Mouse (Mus musculus) MEL (cell line): ENCODE results near the gene Hes3. TPM values are rescaled to one million over a fixed set of nuclear protein-coding genes. Genes with fewer than 3 reads are reported as not detected.

ENCODE experiments used
- DNase-seq: peaks from one replicate; pipeline ENCODE4 v3.0.0; 2011; ENCODE audit warnings: low read depth, low spot score
- H3K27ac ChIP-seq: 2 replicates; pipeline ENCODE4 v1.5.1; 2012; ENCODE audit warnings: low read depth, mild to moderate bottlenecking, control low read depth, low read length, moderate library complexity; ENCODE audit not compliant: control insufficient read depth
- H3K27me3 ChIP-seq, 2 experiments: fragments of 150-350 bp in 1 of 2; sonication (generic) in 1 of 2; 2 replicates each; pipeline ENCODE4 v1.6.1; 2012; ENCODE audit warnings: low read length in 2 of 2, mild to moderate bottlenecking in 2 of 2, improper control_type of control experiment in 1 of 2, moderate library complexity in 1 of 2; ENCODE audit not compliant: insufficient read depth in 2 of 2, control insufficient read depth in 1 of 2
- H3K36me3 ChIP-seq, 2 experiments: 2 replicates each; pipeline ENCODE4 v1.6.1; 2012 to 2014; ENCODE audit warnings: low read length in 2 of 2, improper control_type of control experiment in 1 of 2, inconsistent platforms in 1 of 2, mild to moderate bottlenecking in 1 of 2; ENCODE audit not compliant: insufficient read depth in 2 of 2, control insufficient read depth in 1 of 2
- H3K4me1 ChIP-seq, 2 experiments: fragments of 150-350 bp in 1 of 2; sonication (generic) in 1 of 2; 2 replicates each; pipeline ENCODE4 v1.6.1; 2012; ENCODE audit warnings: low read length in 2 of 2, improper control_type of control experiment in 1 of 2, mild to moderate bottlenecking in 1 of 2; ENCODE audit not compliant: insufficient read depth in 2 of 2, control insufficient read depth in 1 of 2
- H3K4me3 ChIP-seq, 2 experiments: fragments of 150-350 bp in 1 of 2; sonication (generic) in 1 of 2; 2 replicates each; pipeline ENCODE4 v1.5.1; 2012; ENCODE audit warnings: low read depth in 2 of 2, low read length in 2 of 2, mild to moderate bottlenecking in 2 of 2, moderate library complexity in 2 of 2, control low read depth in 1 of 2, improper control_type of control experiment in 1 of 2; ENCODE audit not compliant: control insufficient read depth in 1 of 2, insufficient read depth in 1 of 2
- H3K79me2 ChIP-seq: 2 replicates; pipeline ENCODE4 v1.6.1; 2012; ENCODE audit warnings: mild to moderate bottlenecking, low read length, moderate library complexity; ENCODE audit not compliant: control insufficient read depth, poor library complexity, insufficient read depth
- H3K9ac ChIP-seq: 2 replicates; pipeline ENCODE4 v1.6.1; 2012; ENCODE audit warnings: low read depth, mild to moderate bottlenecking, control low read depth, low read length, moderate library complexity; ENCODE audit not compliant: control insufficient read depth, poor library complexity, severe bottlenecking
- H3K9me3 ChIP-seq: fragments of 150-350 bp; sonication (generic); replicated peaks from 2 replicates; pipeline ENCODE4 v1.6.1; 2012; ENCODE audit warnings: mild to moderate bottlenecking, low read length, improper control_type of control experiment, moderate library complexity; ENCODE audit not compliant: insufficient read depth
- BHLHE40 ChIP-seq: IDR thresholded peaks from 2 replicates; pipeline ENCODE4 v1.6.1; 2012; ENCODE audit warnings: low read depth, mild to moderate bottlenecking, inconsistent platforms, low read length, improper control_type of control experiment, borderline replicate concordance
- CHD1 ChIP-seq: IDR thresholded peaks from 2 replicates; pipeline ENCODE4 v1.6.1; 2012; ENCODE audit warnings: low read depth, mild to moderate bottlenecking, inconsistent platforms, low read length, improper control_type of control experiment
- CHD2 ChIP-seq: IDR thresholded peaks from 2 replicates; pipeline ENCODE4 v1.6.1; 2011; ENCODE audit warnings: low read length, improper control_type of control experiment
- CTCF ChIP-seq, 3 experiments: IDR thresholded peaks in 2 of 3; conservative IDR thresholded peaks in 1 of 3; 2 replicates each; pipeline ENCODE4 v1.5.1; 2011 to 2012; ENCODE audit warnings: low read length in 3 of 3, low read depth in 2 of 3, mild to moderate bottlenecking in 2 of 3, improper control_type of control experiment in 1 of 3, inconsistent platforms in 1 of 3, mixed read lengths in 1 of 3, moderate library complexity in 1 of 3; ENCODE audit not compliant: control insufficient read depth in 1 of 3, insufficient read depth in 1 of 3, poor library complexity in 1 of 3, severe bottlenecking in 1 of 3
- ELF1 ChIP-seq: IDR thresholded peaks from 2 replicates; pipeline ENCODE4 v1.6.1; 2014; ENCODE audit warnings: low read depth, mild to moderate bottlenecking, inconsistent platforms, low read length, improper control_type of control experiment, moderate library complexity
- EP300 ChIP-seq, 2 experiments: IDR thresholded peaks; 2 replicates each; pipeline ENCODE4 v1.6.1; 2011; ENCODE audit warnings: improper control_type of control experiment in 2 of 2, low read length in 2 of 2, low read depth in 1 of 2, mild to moderate bottlenecking in 1 of 2
- ETS1 ChIP-seq: IDR thresholded peaks from 2 replicates; pipeline ENCODE4 v1.6.1; 2012; ENCODE audit warnings: low read depth, mild to moderate bottlenecking, inconsistent platforms, low read length, improper control_type of control experiment, moderate library complexity
- HCFC1 ChIP-seq: IDR thresholded peaks from 2 replicates; pipeline ENCODE4 v1.6.1; 2012; ENCODE audit warnings: low read depth, mild to moderate bottlenecking, inconsistent platforms, low read length, improper control_type of control experiment, moderate library complexity
- JUND ChIP-seq: IDR thresholded peaks from 2 replicates; pipeline ENCODE4 v1.6.1; 2011; ENCODE audit warnings: low read depth, mild to moderate bottlenecking, improper control_type of control experiment, low read length
- KAT2A ChIP-seq: conservative IDR thresholded peaks from 2 replicates; pipeline ENCODE4 v1.6.1; 2012; ENCODE audit warnings: low read depth, low read length, improper control_type of control experiment, inconsistent platforms
- MAZ ChIP-seq: IDR thresholded peaks from 2 replicates; pipeline ENCODE4 v1.6.1; 2012; ENCODE audit warnings: low read depth, mild to moderate bottlenecking, inconsistent platforms, low read length, improper control_type of control experiment
- MEF2A ChIP-seq: IDR thresholded peaks from 2 replicates; pipeline ENCODE4 v1.6.1; 2014; ENCODE audit warnings: low read depth, mild to moderate bottlenecking, inconsistent platforms, low read length, improper control_type of control experiment; ENCODE audit not compliant: poor library complexity, insufficient replicate concordance, severe bottlenecking; ENCODE audit errors: extremely low read depth
- MXI1 ChIP-seq: IDR thresholded peaks from 2 replicates; pipeline ENCODE4 v1.6.1; 2011; ENCODE audit warnings: mild to moderate bottlenecking, low read depth, low read length, improper control_type of control experiment
- MYB ChIP-seq: IDR thresholded peaks from 2 replicates; pipeline ENCODE4 v1.6.1; 2011; ENCODE audit warnings: mild to moderate bottlenecking, low read depth, low read length, improper control_type of control experiment
- NRF1 ChIP-seq: IDR thresholded peaks from 2 replicates; pipeline ENCODE4 v1.6.1; 2014; ENCODE audit warnings: low read depth, mild to moderate bottlenecking, inconsistent platforms, low read length, improper control_type of control experiment, moderate library complexity; ENCODE audit not compliant: poor library complexity, insufficient read depth, severe bottlenecking
- POLR2A ChIP-seq, 2 experiments: IDR thresholded peaks; 2 replicates each; pipeline ENCODE4 v1.6.1; 2011 to 2012; ENCODE audit warnings: low read length in 2 of 2, mild to moderate bottlenecking in 2 of 2, control low read depth in 1 of 2, improper control_type of control experiment in 1 of 2, low read depth in 1 of 2, moderate library complexity in 1 of 2; ENCODE audit not compliant: control insufficient read depth in 1 of 2, insufficient read depth in 1 of 2, poor library complexity in 1 of 2
- POLR2AphosphoS2 ChIP-seq: IDR thresholded peaks from 2 replicates; pipeline ENCODE4 v1.6.1; 2011; ENCODE audit warnings: low read length, improper control_type of control experiment
- RAD21 ChIP-seq: IDR thresholded peaks from 2 replicates; pipeline ENCODE4 v1.6.1; 2011; ENCODE audit warnings: mild to moderate bottlenecking, low read depth, low read length, improper control_type of control experiment
- SMC3 ChIP-seq: IDR thresholded peaks from 2 replicates; pipeline ENCODE4 v1.6.1; 2011; ENCODE audit warnings: low read depth, low read length, improper control_type of control experiment
- TBP ChIP-seq: IDR thresholded peaks from 2 replicates; pipeline ENCODE4 v1.8.0; 2011; ENCODE audit warnings: low read depth, low read length, improper control_type of control experiment
- UBTF ChIP-seq: IDR thresholded peaks from 2 replicates; pipeline ENCODE4 v1.6.1; 2012; ENCODE audit warnings: low read depth, mild to moderate bottlenecking, inconsistent platforms, low read length, improper control_type of control experiment, moderate library complexity, borderline replicate concordance; ENCODE audit not compliant: insufficient read depth
- USF1 ChIP-seq: IDR thresholded peaks from 2 replicates; pipeline ENCODE4 v1.6.1; 2014; ENCODE audit warnings: low read depth, mild to moderate bottlenecking, inconsistent platforms, low read length, improper control_type of control experiment, moderate library complexity
- ZC3H11A ChIP-seq: IDR thresholded peaks from 2 replicates; pipeline ENCODE4 v1.6.1; 2012; ENCODE audit warnings: low read depth, mild to moderate bottlenecking, inconsistent platforms, low read length, improper control_type of control experiment
- ZMIZ1 ChIP-seq: IDR thresholded peaks from 2 replicates; pipeline ENCODE4 v1.6.1; 2012; ENCODE audit warnings: low read depth, mild to moderate bottlenecking, inconsistent platforms, low read length, improper control_type of control experiment, moderate library complexity
- ZNF384 ChIP-seq: IDR thresholded peaks from 2 replicates; pipeline ENCODE4 v1.6.1; 2012; ENCODE audit warnings: low read depth, mild to moderate bottlenecking, inconsistent platforms, low read length, improper control_type of control experiment
- polyA plus RNA-seq, 2 experiments: library from polyadenylated mRNA; stranded (reverse) in 1 of 2; unstranded in 1 of 2; fragments of >175 nt in 1 of 2; fragments of >200 nt in 1 of 2; gene quantifications; 2 replicates each; pipeline versions ENCODE4 v1.2.1 to v1.2.4; 2012; ENCODE audit warnings: low replicate concordance in 2 of 2, low read depth in 1 of 2; ENCODE audit not compliant: insufficient read length in 2 of 2, insufficient read depth in 1 of 2, missing spikeins in 1 of 2
- total RNA-seq: library from RNA; depleted of rRNA; stranded (reverse); fragments of 300-350 nt; gene quantifications from 2 replicates; pipeline ENCODE4 v1.2.3, GENCODE M21; 2012

Gene Hes3
- total and polyA plus RNA-seq, 3 experiments, result 0.04 TPM; not detected in 2

DNA sequence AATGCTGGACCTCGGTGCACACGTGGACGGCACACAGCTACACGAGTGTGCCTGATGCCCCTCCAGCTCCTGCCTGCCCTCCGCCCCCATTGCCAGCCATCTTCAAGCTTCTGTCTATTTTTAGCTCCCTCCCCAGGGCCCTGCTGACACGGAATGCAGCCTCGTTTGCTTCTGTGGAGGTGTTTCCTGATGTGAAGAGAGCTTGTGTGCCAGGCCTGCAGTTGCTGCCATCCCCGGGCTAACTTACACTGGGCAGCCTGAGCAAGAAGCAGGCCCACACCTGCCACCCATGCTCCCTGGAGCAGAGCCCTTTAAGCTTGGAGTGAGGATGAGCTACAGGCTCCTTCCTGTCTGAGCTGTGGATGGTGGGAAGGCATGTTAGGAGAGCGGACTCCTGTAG lies 29.3 kb downstream of the Hes3 start:
- no peak for DNase-seq
- H3K27me3 ChIP-seq, result no peaks in the 10 kb centered on the region
- H3K4me3 ChIP-seq, result no peak overlapping the region
- no peak overlapping the region for H3K27ac ChIP-seq
- H3K9ac ChIP-seq, result no peak overlapping the region
- H3K4me1 ChIP-seq, result no peaks in the 10 kb centered on the region; a peak in 1 of 4 replicates
- H3K79me2 ChIP-seq, result no peaks in the 10 kb centered on the region
- H3K9me3 ChIP-seq, result no peaks in the 10 kb centered on the region
- TF ChIP-seq NRF1, result no peak
- TF ChIP-seq MXI1, result no peak
- TF ChIP-seq POLR2A (IDR thresholded peaks at IDR 0.05; ENCODE audit: control insufficient read depth in 1 of 2, insufficient read depth in 1 of 2, low read depth in 1 of 2, low read length in 2 of 2, poor library complexity in 1 of 2), result no peak
- no peak for TF ChIP-seq MYB
- TF ChIP-seq MAZ, result no peak
- no peak for TF ChIP-seq TBP
- no peak for TF ChIP-seq USF1
- no peak for TF ChIP-seq ELF1
- TF ChIP-seq HCFC1, result no peak
- TF ChIP-seq MEF2A, result no peak
- no peak for TF ChIP-seq SMC3
- TF ChIP-seq EP300 (IDR thresholded peaks at IDR 0.05; ENCODE audit: low read depth in 1 of 2, low read length in 2 of 2), result no peak
- TF ChIP-seq ETS1, result no peak
- no peak for TF ChIP-seq POLR2AphosphoS2
- TF ChIP-seq UBTF, result no peak
- TF ChIP-seq ZNF384, result no peak
- TF ChIP-seq JUND, result no peak
- TF ChIP-seq CHD2, result no peak
- no peaks in the 10 kb centered on the region for H3K36me3 ChIP-seq

DNA sequence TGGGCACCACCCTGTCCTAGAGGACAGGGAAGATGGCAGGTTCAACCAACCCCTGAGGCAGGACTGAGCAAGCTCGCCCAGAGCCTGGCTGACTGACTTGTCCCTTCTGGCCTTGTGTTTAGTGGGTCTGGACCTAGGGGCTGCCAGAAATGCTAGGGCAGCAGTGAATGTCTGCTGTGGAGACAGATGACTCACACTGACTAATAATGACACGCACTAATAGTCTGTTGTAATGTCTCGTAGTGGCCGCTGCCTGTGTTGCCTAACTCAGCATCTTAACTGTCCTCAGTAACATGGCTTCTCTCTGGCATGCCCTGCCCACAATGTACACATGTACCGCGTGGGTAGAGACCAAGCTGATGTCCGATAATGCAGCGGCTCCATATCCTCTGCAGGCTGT lies 31.0 kb downstream of the Hes3 start:
- no peaks in the 10 kb centered on the region for H3K79me2 ChIP-seq
- peaks cover 2 to 3% of the 10 kb centered on the region in 2 experiments; a peak in 3 of 4 replicates for H3K36me3 ChIP-seq
- no peaks in the 10 kb centered on the region for H3K9me3 ChIP-seq

More for the DNA sequence above, 31.0 kb downstream of the Hes3 start:
- TF ChIP-seq MEF2A, result no peak
- no peak for TF ChIP-seq RAD21
- TF ChIP-seq CTCF (IDR thresholded peaks at IDR 0.05 in 2 of 3, conservative IDR thresholded peaks at IDR 0.05 in 1 of 3; ENCODE audit: control insufficient read depth in 1 of 3, insufficient read depth in 1 of 3, low read depth in 2 of 3, low read length in 3 of 3, poor library complexity in 1 of 3, severe bottlenecking in 1 of 3), result no peak
- TF ChIP-seq ETS1, result no peak
- TF ChIP-seq CHD1, result no peak
- no peak for TF ChIP-seq ZC3H11A
- no peak for TF ChIP-seq BHLHE40
- TF ChIP-seq KAT2A, result no peak
- TF ChIP-seq ZMIZ1, result no peak
- no peaks in the 10 kb centered on the region for H3K27me3 ChIP-seq
- peaks cover 0 to 7% of the 10 kb centered on the region in 2 experiments; a peak in 1 of 4 replicates for H3K4me1 ChIP-seq
- no peak overlapping the region for H3K27ac ChIP-seq
- H3K4me3 ChIP-seq, result no peak overlapping the region
- no peak for DNase-seq
- no peak overlapping the region for H3K9ac ChIP-seq
